Comparison of ENCODE assay signal across 8 mouse cellular contexts in the genomic region with DNA sequence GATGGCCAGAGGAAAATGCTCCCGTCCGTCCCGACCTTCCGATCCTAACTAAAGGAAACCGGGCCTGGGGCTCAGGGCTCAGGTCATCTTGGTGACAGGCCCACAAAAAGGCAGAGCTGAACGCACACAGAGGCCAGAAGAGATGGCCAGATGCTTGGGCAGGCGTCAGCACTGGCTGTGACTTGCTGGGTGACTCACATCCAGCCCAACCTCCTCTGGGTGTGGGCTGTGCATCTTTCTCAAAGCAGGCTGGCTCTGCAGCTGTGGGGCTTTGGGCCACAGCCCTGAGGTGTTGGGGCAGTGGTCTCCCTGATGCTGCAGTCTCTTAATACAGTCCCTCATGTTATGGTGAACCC. TPM values are rescaled to one million over a fixed set of nuclear protein-coding genes. Genes with fewer than 3 reads are reported as not detected.
DNase-seq lines count a peak whose midpoint lies in the region; ATAC-seq lines count a peak whose summit lies in the region.

No protein-coding gene starts in this region.

- under 1% methylated on average over 7 of the region's 7 CpGs for WGBS in heart, embryonic 12.5 days
- 3% methylated on average over 7 of the region's 7 CpGs for WGBS in intestine, embryonic 14.5 days
- whole genome bisulfite sequencing in midbrain, embryonic 12.5 days = 0% methylated on average over 7 of the region's 7 CpGs

- no peaks in the 10 kb centered on the region for H3K9me3 ChIP-seq in heart, embryonic 12.5 days (replicated peaks)
- H3K9me3 ChIP-seq in intestine, embryonic 14.5 days (ENCODE audit: control insufficient read depth, low read length) = no peaks in the 10 kb centered on the region
- no peaks in the 10 kb centered on the region for H3K9me3 ChIP-seq in midbrain, embryonic 12.5 days

- no peaks in the 10 kb centered on the region for H3K36me3 ChIP-seq in heart, embryonic 12.5 days
- no peaks in the 10 kb centered on the region for H3K36me3 ChIP-seq in intestine, embryonic 14.5 days (ENCODE audit: control insufficient read depth, insufficient read depth, low read length)
- no peaks in the 10 kb centered on the region for H3K36me3 ChIP-seq in midbrain, embryonic 12.5 days

- H3K4me1 ChIP-seq in heart, embryonic 12.5 days (replicated peaks) = peaks cover 88% of the 10 kb centered on the region
- peaks cover 59% of the 10 kb centered on the region for H3K4me1 ChIP-seq in intestine, embryonic 14.5 days (replicated peaks; ENCODE audit: control insufficient read depth, insufficient read depth, low read length)
- H3K4me1 ChIP-seq in midbrain, embryonic 12.5 days = peaks cover 76% of the 10 kb centered on the region

- H3K9ac ChIP-seq in heart, embryonic 12.5 days = no peak overlapping the region; the same call in 1 of the 2 replicates
- H3K9ac ChIP-seq in intestine, embryonic 14.5 days (ENCODE audit: low read length) = peak overlapping the region; percentile 22
- peak overlapping the region; percentile 52 for H3K9ac ChIP-seq in midbrain, embryonic 12.5 days (replicated peaks)

- peak overlapping the region; percentile 87 for H3K4me2 ChIP-seq in heart, embryonic 12.5 days
- H3K4me2 ChIP-seq in intestine, embryonic 14.5 days (ENCODE audit: low read length) = peak overlapping the region; percentile 73
- peak overlapping the region; percentile 53 for H3K4me2 ChIP-seq in midbrain, embryonic 12.5 days (replicated peaks)

- peak overlapping the region; percentile 99 for H3K27ac ChIP-seq in heart, embryonic 12.5 days (ENCODE audit: poor library complexity, severe bottlenecking)
- H3K27ac ChIP-seq in intestine, embryonic 14.5 days (ENCODE audit: low read depth) = peak overlapping the region; percentile 98
- H3K27ac ChIP-seq in midbrain, embryonic 12.5 days (replicated peaks) = peak overlapping the region; percentile 99

- no peak for DNase-seq in heart, postnatal 4 days
- peak; percentile 81 for DNase-seq in urinary bladder, postnatal 36 days (ENCODE audit: low spot score in 2 of 2)
- DNase-seq in urinary bladder, postnatal 10 days (ENCODE audit: low spot score) = no peak
- DNase-seq in intestine, embryonic 14.5 days (ENCODE audit: low spot score) = no peak
- no peak for DNase-seq in ovary, adult 18-20 months (ENCODE audit: low spot score)

- ATAC-seq in heart, embryonic 12.5 days (ENCODE audit: insufficient number of reproducible peaks, low FRiP score) = peak; percentile 61
- ATAC-seq in intestine, embryonic 14.5 days (replicated peaks; ENCODE audit: low FRiP score, low TSS enrichment, low read depth) = peak; percentile 69
- peak; percentile 57 for ATAC-seq in midbrain, embryonic 12.5 days (ENCODE audit: low FRiP score, low read depth)
- ATAC-seq in erythroid progenitor cell, adult 5-6 weeks (replicated peaks; ENCODE audit: low FRiP score, poor library complexity, severe bottlenecking) = no peak

- peak overlapping the region; percentile 17; the same call in 1 of the 2 replicates for H3K4me3 ChIP-seq in heart, embryonic 12.5 days
- peak overlapping the region; percentile 11 for H3K4me3 ChIP-seq in intestine, embryonic 14.5 days (ENCODE audit: low read depth, low read length)
- H3K4me3 ChIP-seq in midbrain, embryonic 12.5 days = 0 out of 2 replicates have a peak overlapping the region, but pooled peaks have one; percentile 3

- H3K27me3 ChIP-seq in heart, embryonic 12.5 days (replicated peaks) = no peaks in the 10 kb centered on the region
- no peaks in the 10 kb centered on the region for H3K27me3 ChIP-seq in intestine, embryonic 14.5 days (replicated peaks; ENCODE audit: control insufficient read depth, insufficient read depth, low read length)
- no peaks in the 10 kb centered on the region for H3K27me3 ChIP-seq in midbrain, embryonic 12.5 days

RNA-seq across cellular contexts. Expression of a gene that starts 37.5 kb away (rescaled TPM):
- polyA plus RNA-seq in heart, embryonic 12.5 days (2016; fragmentation: Nextera tagmentation; extraction: Ambion mirVana) = 17.0 and 18.6 TPM in 2 replicates
- total RNA-seq in heart, postnatal 4 days (2021) = 100 to 1,000 TPM; 104 to 112 TPM
- polyA plus RNA-seq in intestine, embryonic 14.5 days (2014; fragmentation: Nextera tagmentation; extraction: Ambion mirVana) = 26.1 and 27.5 TPM in 2 replicates
- 24.5 and 25.1 TPM in 2 replicates for polyA plus RNA-seq in midbrain, embryonic 12.5 days (2016; fragmentation: Nextera tagmentation; extraction: Ambion mirVana)
- total RNA-seq in erythroid progenitor cell, adult 5-6 weeks (2015; ENCODE audit: low replicate concordance) = 10.5 and 37.3 TPM in 2 replicates
- 0.91 and 2.6 TPM in 2 replicates for total RNA-seq in erythroid progenitor cell, adult 5-6 weeks (2017; ENCODE audit: low replicate concordance)

Comparison
In these comparisons a context has a peak if more than half of its experiments do, and no peak if none do; other contexts are left out.
1. DNase-seq: peak in urinary bladder, postnatal 36 days (2 of 2); none in heart, postnatal 4 days (single experiment), urinary bladder, postnatal 10 days (single experiment), intestine, embryonic 14.5 days (single experiment) and ovary, adult 18-20 months (single experiment).
2. Peak in every context shown above with its lines, with median percentiles within 50 percentile points of each other: H3K27ac ChIP-seq, H3K4me2 ChIP-seq and H3K4me3 ChIP-seq.